Mouse (Mus musculus): ENCODE measurements around the gene Krt5. TPM values are rescaled to one million over a fixed set of nuclear protein-coding genes. Genes with fewer than 3 reads are reported as not detected.

The Krt5 gene
- polyA plus RNA-seq (2017; shearing (Covaris generic)): not detected

GRCm38 (mm10) chr15:101712720-101713119 is at the start of gene Krt5:
Gene Krt5, minus strand, starts transcription at chr15:101712898.

GRCm38 (mm10) chr15:101742711-101743110 is 30.0 kb upstream of the Krt5 start, which contains the start of gene Krt71:
Gene Krt71, minus strand, starts transcription at chr15:101743109.

DNA sequence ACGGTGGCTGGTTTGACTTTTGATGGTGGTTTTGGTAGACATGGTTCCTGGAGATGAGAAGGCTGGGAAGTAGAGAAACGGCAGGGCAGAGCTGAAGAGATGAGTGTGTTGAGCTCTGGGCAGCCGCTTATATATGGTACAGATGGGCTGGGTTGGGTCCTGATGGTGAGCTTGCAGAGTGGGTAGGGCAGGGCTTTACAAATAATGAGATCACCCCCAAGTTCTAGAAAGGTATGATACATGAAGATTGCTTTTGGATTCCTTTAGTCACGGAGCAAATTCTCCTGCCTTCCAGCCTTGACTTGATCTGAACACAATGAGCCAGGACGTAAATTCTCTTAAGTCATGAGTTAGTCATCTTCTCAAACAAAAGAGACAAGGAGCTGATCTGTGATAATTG is 18.5 kb downstream of the Krt5 start, which contains the start of gene Krt6a:
TSS of gene Krt6a (minus strand) at position 101 of the 400 bp plus-strand sequence.

GRCm38 (mm10) chr15:101680187-101680586 is 32.5 kb downstream of the Krt5 start, which contains the start of gene Krt6b:
Gene Krt6b, minus strand, starts transcription at chr15:101680287.

Other genes starting within 250 kb of the Krt5 start
- under 1 TPM in 1 of 2 experiments, not detected in 1; 0.10 TPM for gene Krt81, start 249.1 kb downstream of the Krt5 start, polyA plus RNA-seq (2017; shearing (Covaris generic))
- not detected for gene Krt86, start 239.4 kb downstream of the Krt5 start, polyA plus RNA-seq (2017; shearing (Covaris generic))
- 1 to 10 TPM in 1 of 2 experiments, under 1 TPM in 1; 0.32 to 2.3 TPM for gene Krt83, start 221.4 kb downstream of the Krt5 start, polyA plus RNA-seq (2017; shearing (Covaris generic))
- gene Gm49425, start 195.6 kb downstream of the Krt5 start, polyA plus RNA-seq (2017; shearing (Covaris generic)): not detected
- gene Krt84, start 180.1 kb downstream of the Krt5 start, polyA plus RNA-seq (2017; shearing (Covaris generic)): under 1 TPM in 1 of 2 experiments, not detected in 1; 0.15 TPM
- gene Krt82, start 162.2 kb downstream of the Krt5 start, polyA plus RNA-seq (2017; shearing (Covaris generic)): under 1 TPM in 1 of 2 experiments, not detected in 1; 0.09 TPM
- under 1 TPM in 1 of 2 experiments, not detected in 1; 0.06 TPM for gene Krt90, start 149.9 kb downstream of the Krt5 start, polyA plus RNA-seq (2017; shearing (Covaris generic))
- gene Krt75, start 139.0 kb downstream of the Krt5 start, polyA plus RNA-seq (2017; shearing (Covaris generic)): under 1 TPM in 1 of 2 experiments, not detected in 1; 0.14 TPM
- not detected for gene Gm5414, start 84.7 kb downstream of the Krt5 start, polyA plus RNA-seq (2017; shearing (Covaris generic))
- not detected for gene Gm5478, start 65.5 kb downstream of the Krt5 start, polyA plus RNA-seq (2017; shearing (Covaris generic))
- gene Krt6b, start 32.6 kb downstream of the Krt5 start, polyA plus RNA-seq (2017; shearing (Covaris generic)): under 1 TPM in 1 of 2 experiments, not detected in 1; 0.38 TPM
- gene Krt6a, start 18.6 kb downstream of the Krt5 start, polyA plus RNA-seq (2017; shearing (Covaris generic)): not detected
- not detected for gene Krt71, start 30.2 kb upstream of the Krt5 start, polyA plus RNA-seq (2017; shearing (Covaris generic))
- under 1 TPM in 1 of 2 experiments, not detected in 1; 0.23 TPM for gene Krt72, start 73.6 kb upstream of the Krt5 start, polyA plus RNA-seq (2017; shearing (Covaris generic))
- under 1 TPM in 1 of 2 experiments, not detected in 1; 0.07 TPM for gene Krt73, start 89.4 kb upstream of the Krt5 start, polyA plus RNA-seq (2017; shearing (Covaris generic))
- not detected for gene Krt2, start 105.3 kb upstream of the Krt5 start, polyA plus RNA-seq (2017; shearing (Covaris generic))
- gene Krt1, start 137.9 kb upstream of the Krt5 start, polyA plus RNA-seq (2017; shearing (Covaris generic)): under 1 TPM in 1 of 2 experiments, not detected in 1; 0.17 TPM
- not detected for gene Krt77, start 156.8 kb upstream of the Krt5 start, polyA plus RNA-seq (2017; shearing (Covaris generic))
- under 1 TPM in 1 of 2 experiments, not detected in 1; 0.10 TPM for gene Krt76, start 180.0 kb upstream of the Krt5 start, polyA plus RNA-seq (2017; shearing (Covaris generic))
- gene Krt4, start 211.8 kb upstream of the Krt5 start, polyA plus RNA-seq (2017; shearing (Covaris generic)): under 1 TPM in 1 of 2 experiments, not detected in 1; 0.27 TPM
- gene Krt79, start 227.4 kb upstream of the Krt5 start, polyA plus RNA-seq (2017; shearing (Covaris generic)): not detected
- not detected for gene Krt78, start 241.4 kb upstream of the Krt5 start, polyA plus RNA-seq (2017; shearing (Covaris generic))

Measured in activated CD4-positive, CD25-positive, alpha-beta regulatory T cell (primary cell).